Mouse (Mus musculus): ENCODE measurements around the gene Dusp22.

GRCm38 (mm10) chr13:30738310-30738840, 78.6 kb downstream of the Dusp22 start:
- no peak for TF ChIP-seq TAL1 (IDR thresholded peaks at IDR 0.05; ENCODE audit: low read length)
- no peak for TF ChIP-seq GATA1 (IDR thresholded peaks at IDR 0.05; ENCODE audit: low read length)
